Mouse (Mus musculus): ENCODE results near the gene Prr15l. TPM values are rescaled to one million over a fixed set of nuclear protein-coding genes. Genes with fewer than 3 reads are reported as not detected.

Gene Prr15l
- total RNA-seq (2015; ENCODE audit: low replicate concordance) (not detected in 2 replicates), total RNA-seq (2017; ENCODE audit: low replicate concordance) (0.26 TPM in 1 of 2 replicates, not detected in the other)

GRCm38 (mm10) chr11:96928088-96928487 is at the start of gene Prr15l:
Gene Prr15l, plus strand, starts transcription at chr11:96928104.
- ATAC-seq (replicated peaks; ENCODE audit: low FRiP score, poor library complexity, severe bottlenecking): no peak

DNA sequence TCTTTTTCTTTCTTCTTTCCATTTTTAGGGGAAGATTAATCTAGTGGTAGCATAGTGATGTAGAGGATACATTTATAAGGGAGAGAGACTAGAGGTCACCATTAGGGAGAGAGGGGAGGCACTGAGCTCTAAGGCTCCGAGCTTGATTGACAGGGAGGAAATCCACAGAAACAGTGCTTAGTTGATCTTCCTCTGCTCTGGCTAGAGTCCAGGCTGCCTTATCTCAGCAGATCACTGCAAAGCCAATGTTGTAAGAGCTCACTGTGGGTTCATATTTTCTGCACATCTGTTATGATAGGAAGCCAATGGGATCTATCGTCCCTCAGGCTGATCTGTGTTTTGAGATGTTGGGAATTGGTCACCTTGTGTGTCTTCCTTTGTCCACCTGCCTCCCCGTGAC is 49.2 kb upstream of the Prr15l start:
- ATAC-seq (replicated peaks; ENCODE audit: low FRiP score, poor library complexity, severe bottlenecking): no peak

DNA sequence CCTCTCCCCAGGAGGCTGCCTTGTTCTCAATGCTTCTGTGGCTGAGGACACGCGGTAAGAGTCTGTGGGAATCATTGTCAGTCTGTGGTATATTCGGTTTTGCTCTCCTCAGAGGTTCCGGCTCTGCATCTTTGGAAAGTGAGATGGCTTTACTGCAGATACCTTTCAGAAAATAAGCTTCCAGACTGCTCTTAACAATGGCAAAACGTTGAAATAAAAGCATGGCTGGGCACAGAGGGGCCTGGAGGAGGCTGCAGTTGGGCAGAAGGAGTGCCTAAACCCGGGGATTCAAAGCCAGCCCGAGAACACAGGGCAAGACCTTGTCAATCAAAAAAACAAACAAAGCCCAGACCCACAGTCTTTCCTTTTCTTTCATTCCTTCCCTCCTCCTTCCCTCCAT is 48.5 kb upstream of the Prr15l start:
- no peak for ATAC-seq (replicated peaks; ENCODE audit: low FRiP score, poor library complexity, severe bottlenecking)

DNA sequence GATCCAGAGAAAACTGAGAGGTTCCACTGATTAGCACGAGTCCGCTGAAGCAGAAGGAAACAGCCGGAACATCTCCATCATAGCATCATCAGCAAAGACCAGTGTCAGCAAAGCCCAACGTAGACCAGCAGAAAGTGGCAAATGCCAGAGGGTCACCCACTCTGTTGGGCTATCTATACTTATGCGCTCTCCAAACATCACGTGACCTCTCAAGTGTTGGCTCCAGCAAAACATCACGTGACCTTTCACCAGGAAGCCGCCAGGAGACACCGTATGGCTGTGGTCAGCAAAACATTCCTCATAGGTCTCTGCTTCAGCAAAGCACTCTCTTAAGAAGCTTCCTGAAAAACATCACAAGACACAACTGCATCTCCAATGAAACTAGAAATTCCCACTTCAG is 47.6 kb upstream of the Prr15l start:
- no peak for ATAC-seq (replicated peaks; ENCODE audit: low FRiP score, poor library complexity, severe bottlenecking)

GRCm38 (mm10) chr11:96885901-96886340 is 42.0 kb upstream of the Prr15l start:
- no peak for ATAC-seq (replicated peaks; ENCODE audit: low FRiP score, poor library complexity, severe bottlenecking)

GRCm38 (mm10) chr11:96886942-96887546 is 40.9 kb upstream of the Prr15l start:
- ATAC-seq (replicated peaks; ENCODE audit: low FRiP score, poor library complexity, severe bottlenecking): no peak

- no peak for ATAC-seq (replicated peaks; ENCODE audit: low FRiP score, poor library complexity, severe bottlenecking)
Measured at GRCm38 (mm10) chr11:96891784-96892527, 35.9 kb upstream of the Prr15l start.

GRCm38 (mm10) chr11:96893203-96893842 is 34.6 kb upstream of the Prr15l start:
- ATAC-seq (replicated peaks; ENCODE audit: low FRiP score, poor library complexity, severe bottlenecking): no peak

GRCm38 (mm10) chr11:96895886-96896285 is 32.0 kb upstream of the Prr15l start:
- ATAC-seq (replicated peaks; ENCODE audit: low FRiP score, poor library complexity, severe bottlenecking): no peak

DNA sequence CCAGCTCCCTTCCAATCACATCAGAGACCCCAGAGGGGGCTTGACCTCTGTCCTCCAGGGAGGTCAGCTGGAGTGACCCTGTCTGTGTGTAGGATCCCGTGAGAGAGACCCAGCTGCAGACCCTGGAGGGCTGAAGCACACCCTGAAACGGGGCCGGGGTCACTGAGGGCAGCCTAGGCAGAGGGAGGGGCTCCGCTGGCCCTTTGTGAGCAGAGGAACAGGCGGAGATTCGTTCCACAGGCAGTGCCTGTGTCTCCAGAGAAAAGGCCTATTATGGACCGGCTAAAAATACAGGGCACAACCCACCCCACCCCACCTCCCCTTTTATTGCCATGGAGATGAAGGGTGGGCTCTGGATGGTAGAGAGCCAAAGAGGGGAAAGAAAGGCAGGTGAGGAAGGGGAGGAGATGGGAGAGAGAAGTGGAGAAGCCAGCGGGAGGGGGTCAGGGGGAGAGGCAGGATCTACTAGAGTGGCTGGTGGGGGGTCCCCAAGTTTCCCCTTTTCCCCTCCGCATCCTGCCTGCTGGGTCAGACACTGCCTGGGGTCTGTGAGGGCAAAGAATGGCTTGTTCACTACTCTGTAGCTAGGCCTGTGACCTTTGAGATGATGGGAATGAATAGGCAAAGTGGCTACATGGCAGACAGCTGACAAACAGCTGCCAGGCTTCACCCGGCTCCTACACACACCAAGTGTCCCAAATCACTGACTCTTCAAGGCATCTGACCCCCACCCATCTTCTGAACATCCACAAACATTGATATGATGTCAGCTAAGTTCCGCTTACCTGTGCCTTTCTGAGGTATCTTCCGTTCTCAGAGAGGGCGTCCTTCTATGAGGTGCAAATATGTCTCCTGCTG is 28.2 kb upstream of the Prr15l start:
- no peak for ATAC-seq (replicated peaks; ENCODE audit: low FRiP score, poor library complexity, severe bottlenecking)

DNA sequence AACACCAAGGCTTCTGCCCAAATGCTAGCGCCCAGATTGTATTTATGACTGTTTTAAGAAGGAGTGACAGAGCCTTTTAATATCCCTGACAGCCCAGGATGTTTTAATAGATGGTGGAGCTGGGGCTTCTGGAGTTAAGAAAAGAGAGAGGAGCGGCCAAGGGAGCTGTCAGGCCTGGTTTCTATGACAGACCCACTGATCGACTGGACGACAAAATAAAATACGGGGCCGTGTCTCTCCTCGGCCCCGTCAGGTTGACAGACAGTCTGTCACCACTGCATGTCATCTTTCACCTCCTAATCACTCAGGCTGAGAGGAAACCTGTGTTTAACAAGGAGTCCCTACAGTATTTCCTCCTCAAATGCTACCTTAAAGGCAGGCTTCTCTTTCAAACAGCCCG is 26.6 kb upstream of the Prr15l start:
- no peak for ATAC-seq (replicated peaks; ENCODE audit: low FRiP score, poor library complexity, severe bottlenecking)

DNA sequence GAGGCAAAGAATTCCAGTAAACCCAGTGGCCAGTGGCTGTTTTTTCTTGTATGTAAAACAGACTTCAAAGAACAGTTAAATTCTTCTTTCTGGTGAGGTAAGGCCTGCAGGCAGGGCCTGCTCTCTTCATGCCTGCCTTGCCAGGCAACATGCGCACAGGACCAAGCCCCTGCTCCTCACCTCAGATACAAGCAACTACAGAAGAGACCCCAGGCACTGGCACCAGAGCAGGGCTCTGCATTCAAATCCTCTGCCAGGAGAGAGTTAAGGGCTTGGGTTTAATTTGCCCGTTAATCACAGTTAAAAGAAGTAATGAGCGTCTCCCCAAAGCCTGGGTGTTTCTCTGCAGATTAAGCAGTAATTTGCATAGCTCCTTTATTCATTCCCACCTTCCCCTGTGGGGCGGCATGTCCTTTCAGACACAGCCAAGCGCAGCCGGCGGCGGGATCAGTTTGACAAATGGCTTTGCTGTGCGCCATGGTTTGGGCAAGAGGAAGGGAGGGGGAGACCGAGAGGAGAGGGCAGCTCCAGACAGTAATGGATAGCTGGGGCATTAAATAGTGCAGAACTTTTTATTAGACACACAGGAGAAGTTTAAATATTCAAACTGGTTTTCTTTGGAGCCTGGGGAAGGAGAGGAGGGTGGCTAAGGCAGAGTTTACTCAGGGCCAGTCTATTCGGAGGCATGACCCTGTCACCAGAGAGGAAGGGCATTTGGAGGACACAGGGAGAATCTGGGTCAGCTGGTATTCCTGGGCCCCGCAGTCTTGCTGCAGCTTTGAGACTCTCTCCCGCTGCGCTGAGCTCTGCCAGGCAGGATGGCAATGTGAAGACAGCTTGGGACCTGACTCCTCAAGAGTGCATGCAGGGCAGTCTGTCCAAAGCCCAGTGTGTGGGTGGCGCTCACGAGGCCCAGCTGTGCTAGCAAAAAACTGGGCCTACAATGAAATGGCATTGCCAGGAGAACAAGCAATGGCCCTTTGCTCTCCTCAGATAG is 25.0 kb upstream of the Prr15l start:
- ATAC-seq (replicated peaks; ENCODE audit: low FRiP score, poor library complexity, severe bottlenecking): no peak

GRCm38 (mm10) chr11:96906431-96907161 is 21.3 kb upstream of the Prr15l start:
- no peak for ATAC-seq (replicated peaks; ENCODE audit: low FRiP score, poor library complexity, severe bottlenecking)

- ATAC-seq (replicated peaks; ENCODE audit: low FRiP score, poor library complexity, severe bottlenecking): no peak
Measured at GRCm38 (mm10) chr11:96908594-96908993, 19.3 kb upstream of the Prr15l start.

- ATAC-seq (replicated peaks; ENCODE audit: low FRiP score, poor library complexity, severe bottlenecking): peak; percentile 71
Measured at GRCm38 (mm10) chr11:96910003-96910402, 17.9 kb upstream of the Prr15l start.

DNA sequence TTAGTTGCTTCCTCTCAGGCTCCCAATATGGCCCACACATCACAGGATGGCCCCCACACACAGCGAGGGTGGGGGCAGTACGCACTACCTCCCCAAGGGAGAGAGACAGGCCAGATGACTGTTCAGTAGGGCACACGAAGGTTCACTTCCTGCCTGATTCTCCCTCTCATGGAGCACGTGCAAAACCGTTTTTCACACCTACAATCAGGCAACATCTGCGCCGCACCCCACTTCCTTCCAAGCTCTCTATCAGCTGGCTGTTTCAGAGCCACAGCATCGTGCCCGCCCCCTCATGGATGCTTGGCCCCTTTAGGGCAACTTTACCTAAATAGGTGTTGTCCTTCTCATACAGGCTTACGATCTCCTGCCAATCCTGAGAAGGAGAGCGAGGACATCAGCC is 15.2 kb upstream of the Prr15l start:
- no peak for ATAC-seq (replicated peaks; ENCODE audit: low FRiP score, poor library complexity, severe bottlenecking)

GRCm38 (mm10) chr11:96916044-96916884 is 11.6 kb upstream of the Prr15l start, which contains the start of gene Cdk5rap3:
Gene Cdk5rap3, minus strand, starts transcription at chr11:96916496.
- peak; percentile 83 for ATAC-seq (replicated peaks; ENCODE audit: low FRiP score, poor library complexity, severe bottlenecking)

All from erythroid progenitor cell, adult 5-6 weeks (primary cell).